Mouse (Mus musculus) neural tube, embryonic 15.5 days (tissue): ENCODE results near the gene Sh3bp5. TPM values are rescaled to one million over a fixed set of nuclear protein-coding genes. Genes with fewer than 3 reads are reported as not detected.

Source experiments
- ATAC-seq: fragments of 200-750 bp; cut with Nextera tagmentation; 2 replicates; pipeline ENCODE4 v1.8.0; 2017; ENCODE audit warnings: mild to moderate bottlenecking, moderate TSS enrichment, moderate library complexity; ENCODE audit not compliant: low FRiP score
- H3K27ac ChIP-seq: fragments of 300-500 bp; sonication (generic); replicated peaks from 2 replicates; pipeline ENCODE4 v1.5.1; 2015; ENCODE audit warnings: mild to moderate bottlenecking, inconsistent platforms
- H3K27me3 ChIP-seq: fragments of 300-500 bp; sonication (generic); replicated peaks from 2 replicates; pipeline ENCODE4 v1.6.1; 2015; ENCODE audit warnings: inconsistent platforms
- H3K36me3 ChIP-seq: fragments of 300-500 bp; sonication (generic); 2 replicates; pipeline ENCODE4 v1.6.1; 2015; ENCODE audit warnings: inconsistent platforms
- H3K4me1 ChIP-seq: fragments of 300-500 bp; sonication (generic); 2 replicates; pipeline ENCODE4 v1.6.1; 2015; ENCODE audit warnings: inconsistent platforms
- H3K4me2 ChIP-seq: fragments of 300-500 bp; sonication (generic); 2 replicates; pipeline ENCODE4 v1.6.1; 2015; ENCODE audit warnings: inconsistent platforms, mild to moderate bottlenecking, moderate library complexity
- H3K4me3 ChIP-seq: fragments of 300-500 bp; sonication (generic); replicated peaks from 2 replicates; pipeline ENCODE4 v1.5.1; 2015; ENCODE audit warnings: mild to moderate bottlenecking, inconsistent platforms
- H3K9ac ChIP-seq: fragments of 300-500 bp; sonication (generic); replicated peaks from 2 replicates; pipeline ENCODE4 v1.6.1; 2015; ENCODE audit warnings: mild to moderate bottlenecking, inconsistent platforms
- H3K9me3 ChIP-seq: fragments of 300-500 bp; sonication (generic); replicated peaks from 2 replicates; pipeline ENCODE4 v1.6.1; 2016; ENCODE audit warnings: inconsistent platforms
- WGBS: fragments of 180-500 bp; shearing (Covaris S2); methylation state at CpG from one replicate; pipeline ENCODE4 v1.1.7; 2015; ENCODE audit warnings: mixed read lengths; 5-methylcytosine and 5-hydroxymethylcytosine counted together
- polyA plus RNA-seq: library from polyadenylated mRNA; unstranded; fragments of >200 nt; fragmentation: Nextera tagmentation; extraction: Ambion mirVana; gene quantifications from 2 replicates; pipeline ENCODE4 v1.2.1, GENCODE M21; 2015

Sh3bp5 gene
- polyA plus RNA-seq, 1 experiment from 2014 or later, result 150 TPM

GRCm38 (mm10) chr14:31416835-31417549, 18.9 kb downstream of the Sh3bp5 start:
- no peak overlapping the region for H3K4me3 ChIP-seq
- H3K4me2 ChIP-seq, result no peak overlapping the region
- no peaks in the 10 kb centered on the region for H3K27me3 ChIP-seq
- no peak for ATAC-seq
- H3K9me3 ChIP-seq, result no peaks in the 10 kb centered on the region
- no peak overlapping the region for H3K9ac ChIP-seq
- WGBS, result 68% methylated on average over 16 of the region's 16 CpGs
- no peaks in the 10 kb centered on the region for H3K36me3 ChIP-seq
- peaks cover 63% of the 10 kb centered on the region for H3K4me1 ChIP-seq
- H3K27ac ChIP-seq, result no peak overlapping the region

GRCm38 (mm10) chr14:31416411-31416810, 19.5 kb downstream of the Sh3bp5 start:
- Histone ChIP-seq H3K27me3 (no peaks in the 10 kb centered on the region), H3K27ac (no peak overlapping the region), H3K4me1 (peaks cover 57% of the 10 kb centered on the region), H3K4me2 (no peak overlapping the region), H3K4me3 (no peak overlapping the region), H3K9me3 (no peaks in the 10 kb centered on the region), H3K36me3 (no peaks in the 10 kb centered on the region), H3K9ac (no peak overlapping the region)
- no peak for ATAC-seq
- 81% methylated on average over 3 of the region's 3 CpGs for WGBS

GRCm38 (mm10) chr14:31414967-31415376, 20.9 kb downstream of the Sh3bp5 start:
- peaks cover 49% of the 10 kb centered on the region for H3K4me1 ChIP-seq
- ATAC-seq, result no peak
- no peaks in the 10 kb centered on the region for H3K9me3 ChIP-seq
- no peak overlapping the region for H3K27ac ChIP-seq
- no peaks in the 10 kb centered on the region for H3K27me3 ChIP-seq
- WGBS, result 67% methylated on average over 7 of the region's 7 CpGs
- no peak overlapping the region for H3K4me3 ChIP-seq
- H3K36me3 ChIP-seq, result peaks cover 14% of the 10 kb centered on the region
- H3K9ac ChIP-seq, result no peak overlapping the region
- H3K4me2 ChIP-seq, result no peak overlapping the region

GRCm38 (mm10) chr14:31414235-31414966, 21.5 kb downstream of the Sh3bp5 start:
- Histone ChIP-seq H3K4me2 (no peak overlapping the region), H3K27me3 (no peaks in the 10 kb centered on the region), H3K4me3 (no peak overlapping the region), H3K9me3 (no peaks in the 10 kb centered on the region), H3K4me1 (peaks cover 45% of the 10 kb centered on the region), H3K9ac (no peak overlapping the region), H3K27ac (no peak overlapping the region), H3K36me3 (peaks cover 15% of the 10 kb centered on the region)
- WGBS, result 56% methylated on average over 10 of the region's 10 CpGs
- ATAC-seq, result no peak

GRCm38 (mm10) chr14:31413475-31414086, 22.3 kb downstream of the Sh3bp5 start:
- no peak overlapping the region for H3K4me2 ChIP-seq
- H3K4me1 ChIP-seq, result peaks cover 45% of the 10 kb centered on the region
- H3K9ac ChIP-seq, result no peak overlapping the region
- no peaks in the 10 kb centered on the region for H3K9me3 ChIP-seq
- 26% methylated on average over 6 of the region's 6 CpGs for WGBS
- H3K4me3 ChIP-seq, result no peak overlapping the region
- no peaks in the 10 kb centered on the region for H3K27me3 ChIP-seq
- ATAC-seq, result no peak
- H3K27ac ChIP-seq, result no peak overlapping the region
- H3K36me3 ChIP-seq, result peaks cover 15% of the 10 kb centered on the region

- no peak for ATAC-seq
- Histone ChIP-seq H3K9ac (no peak overlapping the region), H3K4me3 (no peak overlapping the region), H3K27ac (no peak overlapping the region), H3K4me1 (peaks cover 48% of the 10 kb centered on the region), H3K9me3 (no peaks in the 10 kb centered on the region), H3K27me3 (no peaks in the 10 kb centered on the region), H3K36me3 (peaks cover 15% of the 10 kb centered on the region), H3K4me2 (no peak overlapping the region)
- WGBS, result 86% methylated on average over 10 of the region's 10 CpGs
Observed at GRCm38 (mm10) chr14:31412651-31413056, 23.2 kb downstream of the Sh3bp5 start.

- H3K27ac ChIP-seq, result no peak overlapping the region
- no peaks in the 10 kb centered on the region for H3K27me3 ChIP-seq
- WGBS, result 83% methylated on average over 4 of the region's 4 CpGs
- no peak overlapping the region for H3K4me3 ChIP-seq
- H3K9ac ChIP-seq, result no peak overlapping the region
- H3K4me1 ChIP-seq, result peaks cover 48% of the 10 kb centered on the region
- no peak for ATAC-seq
- H3K9me3 ChIP-seq, result no peaks in the 10 kb centered on the region
- H3K36me3 ChIP-seq, result peaks cover 20% of the 10 kb centered on the region
- H3K4me2 ChIP-seq, result no peak overlapping the region
Observed at GRCm38 (mm10) chr14:31410737-31411136, 25.1 kb downstream of the Sh3bp5 start.

- Histone ChIP-seq H3K9ac (no peak overlapping the region), H3K27ac (no peak overlapping the region), H3K4me2 (no peak overlapping the region), H3K9me3 (no peaks in the 10 kb centered on the region), H3K27me3 (no peaks in the 10 kb centered on the region), H3K4me3 (no peak overlapping the region), H3K4me1 (peaks cover 47% of the 10 kb centered on the region), H3K36me3 (peaks cover 22% of the 10 kb centered on the region)
- ATAC-seq, result no peak
- WGBS, result 88% methylated on average over 9 of the region's 9 CpGs
Observed at GRCm38 (mm10) chr14:31410123-31410724, 25.7 kb downstream of the Sh3bp5 start.

GRCm38 (mm10) chr14:31408666-31409065, 27.2 kb downstream of the Sh3bp5 start:
- 0 out of 2 replicates have a peak overlapping the region, but pooled peaks have one; percentile 9 for H3K27ac ChIP-seq
- H3K4me2 ChIP-seq, result no peak overlapping the region
- H3K4me3 ChIP-seq, result no peak overlapping the region
- no peak for ATAC-seq
- H3K9ac ChIP-seq, result no peak overlapping the region
- H3K27me3 ChIP-seq, result no peaks in the 10 kb centered on the region
- peaks cover 37% of the 10 kb centered on the region for H3K4me1 ChIP-seq
- WGBS, result 62% methylated on average over 8 of the region's 8 CpGs
- no peaks in the 10 kb centered on the region for H3K9me3 ChIP-seq
- H3K36me3 ChIP-seq, result peaks cover 22% of the 10 kb centered on the region

GRCm38 (mm10) chr14:31407911-31408604, 27.8 kb downstream of the Sh3bp5 start:
- Histone ChIP-seq H3K9me3 (no peaks in the 10 kb centered on the region), H3K36me3 (peaks cover 22% of the 10 kb centered on the region), H3K27ac (0 out of 2 replicates have a peak overlapping the region, but pooled peaks have one; percentile 9), H3K4me2 (no peak overlapping the region), H3K4me3 (no peak overlapping the region), H3K4me1 (peaks cover 33% of the 10 kb centered on the region), H3K27me3 (no peaks in the 10 kb centered on the region), H3K9ac (no peak overlapping the region)
- 82% methylated on average over 6 of the region's 6 CpGs for WGBS
- no peak for ATAC-seq

- H3K4me3 ChIP-seq, result no peak overlapping the region
- no peak overlapping the region for H3K27ac ChIP-seq
- WGBS, result 85% methylated on average over 15 of the region's 15 CpGs
- H3K4me1 ChIP-seq, result peaks cover 33% of the 10 kb centered on the region
- H3K36me3 ChIP-seq, result peaks cover 22% of the 10 kb centered on the region
- no peak overlapping the region for H3K4me2 ChIP-seq
- no peaks in the 10 kb centered on the region for H3K27me3 ChIP-seq
- no peaks in the 10 kb centered on the region for H3K9me3 ChIP-seq
- no peak for ATAC-seq
- no peak overlapping the region for H3K9ac ChIP-seq
Observed at GRCm38 (mm10) chr14:31407208-31407607, 28.7 kb downstream of the Sh3bp5 start.
